In the genomic region with DNA sequence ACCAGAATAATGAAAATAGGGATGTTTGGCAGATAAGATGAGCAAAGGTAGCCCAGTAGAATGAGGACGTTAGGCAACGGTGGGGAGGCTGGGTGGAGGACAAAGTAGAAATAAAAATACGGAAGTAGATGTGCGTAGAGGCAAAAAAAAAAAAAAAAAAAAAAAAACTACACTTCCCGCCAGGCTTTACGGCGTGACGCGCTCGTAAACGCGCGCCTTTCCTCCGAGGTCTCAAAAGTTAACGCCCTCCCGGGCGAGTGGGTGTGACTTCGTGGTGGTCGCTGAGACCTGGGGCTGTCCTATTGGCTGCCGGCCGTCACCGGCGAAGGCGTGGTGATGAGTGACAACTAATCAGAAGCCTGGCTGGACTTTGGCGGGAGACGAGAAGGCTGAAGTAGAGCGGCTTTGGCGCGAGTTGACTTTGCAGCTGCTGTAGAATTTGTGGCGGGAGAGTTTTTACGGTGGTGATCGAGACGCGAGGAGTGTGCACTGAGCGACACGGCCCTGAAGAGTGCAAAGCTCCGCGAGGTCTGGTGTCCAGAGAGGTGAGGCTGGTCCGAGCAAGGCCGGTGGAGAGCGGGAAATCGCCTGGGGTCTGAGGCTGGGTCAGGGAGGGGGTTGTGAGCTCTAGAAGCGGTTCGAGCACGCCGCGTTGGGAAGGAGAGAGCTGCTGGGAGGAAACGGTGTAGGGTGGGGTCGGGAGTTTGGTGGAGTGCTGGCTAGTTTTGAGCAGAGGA, we compare ENCODE assay signal across 8 mouse cellular contexts. TPM values are rescaled to one million over a fixed set of nuclear protein-coding genes. Genes with fewer than 3 reads are reported as not detected.
DNase-seq lines count a peak whose midpoint lies in the region; ATAC-seq and TF ChIP-seq lines count a peak whose summit lies in the region.

A gene (plus strand): TSS at position 365 of the 737 bp plus-strand sequence.

- ATAC-seq in embryonic facial prominence, embryonic 15.5 days (ENCODE audit: insufficient number of reproducible peaks, low FRiP score, low TSS enrichment, low read depth): peak; percentile 97
- ATAC-seq in limb, embryonic 14.5 days (ENCODE audit: low FRiP score, low read depth): peak; percentile 97
- peak; percentile 97 for ATAC-seq in midbrain, postnatal 0 days (ENCODE audit: low FRiP score)

- DNase-seq in 416B (ENCODE audit: low read depth): peak; percentile 99
- DNase-seq in heart, adult 8-10 months (ENCODE audit: low spot score): peak; percentile 96
- DNase-seq in kidney, adult 9 months: peak; percentile 98
- peak; percentile 98 for DNase-seq in limb, embryonic 14.5 days (ENCODE audit: low spot score)
- DNase-seq in midbrain, postnatal 0 days (ENCODE audit: low spot score): peak; percentile 99
- DNase-seq in spleen, postnatal 14 days (ENCODE audit: low spot score in 2 of 2): peak; percentile 91 to 93

- peak; percentile 46 for TF ChIP-seq POLR2A in bone marrow, adult 2 months (IDR thresholded peaks at IDR 0.05; ENCODE audit: borderline replicate concordance, control insufficient read depth, low read depth, low read length)
- no peak for TF ChIP-seq POLR2A in limb, embryonic 14.5 days (IDR thresholded peaks at IDR 0.05; ENCODE audit: borderline replicate concordance, extremely low read depth, insufficient read depth, insufficient read length)

- H3K9me3 ChIP-seq in embryonic facial prominence, embryonic 15.5 days (replicated peaks): no peaks in the 10 kb centered on the region
- H3K9me3 ChIP-seq in limb, embryonic 14.5 days (ENCODE audit: control insufficient read depth, low read length): no peaks in the 10 kb centered on the region
- H3K9me3 ChIP-seq in midbrain, postnatal 0 days (ENCODE audit: low read length): no peaks in the 10 kb centered on the region

- TF ChIP-seq CTCF in bone marrow, adult 2 months (IDR thresholded peaks at IDR 0.05; ENCODE audit: control insufficient read depth, insufficient read depth, low read length): no peak
- TF ChIP-seq CTCF in midbrain, postnatal 0 days (IDR thresholded peaks at IDR 0.05): no peak

- WGBS in bone marrow, adult 2 months: under 1% methylated on average over 49 of the region's 49 CpGs
- WGBS in embryonic facial prominence, embryonic 15.5 days: under 1% methylated on average over 49 of the region's 49 CpGs
- 0% methylated on average over 49 of the region's 49 CpGs for WGBS in limb, embryonic 14.5 days
- under 1% methylated on average over 49 of the region's 49 CpGs for WGBS in midbrain, postnatal 0 days

- peak within 1 kb of the TSS; percentile 61 for H3K4me3 ChIP-seq in bone marrow, adult 2 months (replicated peaks; ENCODE audit: control insufficient read depth, low read depth, low read length)
- H3K4me3 ChIP-seq in embryonic facial prominence, embryonic 15.5 days (replicated peaks): peak within 1 kb of the TSS; percentile 60
- H3K4me3 ChIP-seq in limb, embryonic 14.5 days (replicated peaks; ENCODE audit: low read length): peak within 1 kb of the TSS; percentile 57
- peak within 1 kb of the TSS; percentile 39 for H3K4me3 ChIP-seq in midbrain, postnatal 0 days (ENCODE audit: low read depth, low read length)

- peak within 1 kb of the TSS; percentile 48 for H3K9ac ChIP-seq in embryonic facial prominence, embryonic 15.5 days
- peak within 1 kb of the TSS; percentile 67 for H3K9ac ChIP-seq in limb, embryonic 14.5 days (ENCODE audit: low read depth, low read length, severe bottlenecking)
- no peak within 1 kb of the TSS for H3K9ac ChIP-seq in midbrain, postnatal 0 days (replicated peaks; ENCODE audit: low read length, poor library complexity, severe bottlenecking)

- peak within 1 kb of the TSS; percentile 97 for H3K4me2 ChIP-seq in embryonic facial prominence, embryonic 15.5 days (replicated peaks)
- H3K4me2 ChIP-seq in limb, embryonic 14.5 days (replicated peaks; ENCODE audit: low read depth, low read length, severe bottlenecking): peak within 1 kb of the TSS; percentile 97
- H3K4me2 ChIP-seq in midbrain, postnatal 0 days (ENCODE audit: low read depth, low read length, poor library complexity, severe bottlenecking): peak within 1 kb of the TSS; percentile 90

- peaks cover 2% of the 10 kb centered on the region; the same call in 1 of the 2 replicates for H3K4me1 ChIP-seq in bone marrow, adult 2 months (ENCODE audit: control insufficient read depth, insufficient read depth, low read length)
- peaks cover 27% of the 10 kb centered on the region for H3K4me1 ChIP-seq in embryonic facial prominence, embryonic 15.5 days
- H3K4me1 ChIP-seq in limb, embryonic 14.5 days (ENCODE audit: control insufficient read depth, insufficient read depth, low read length): peaks cover 17% of the 10 kb centered on the region
- H3K4me1 ChIP-seq in midbrain, postnatal 0 days (ENCODE audit: insufficient read depth, low read length): no peaks in the 10 kb centered on the region

- peak within 1 kb of the TSS; percentile 43 for H3K27ac ChIP-seq in bone marrow, adult 2 months (ENCODE audit: control insufficient read depth, insufficient read depth, low read depth, low read length, poor library complexity)
- H3K27ac ChIP-seq in embryonic facial prominence, embryonic 15.5 days (replicated peaks): peak within 1 kb of the TSS; percentile 44
- 0 out of 2 replicates have a peak within 1 kb of the TSS, but pooled peaks have one; percentile 33 for H3K27ac ChIP-seq in limb, embryonic 14.5 days (replicated peaks; ENCODE audit: low read depth, low read length)
- 0 out of 2 replicates have a peak within 1 kb of the TSS, but pooled peaks have one; percentile 38 for H3K27ac ChIP-seq in midbrain, postnatal 0 days (ENCODE audit: low read depth, low read length)

- H3K36me3 ChIP-seq in embryonic facial prominence, embryonic 15.5 days: peaks cover 17% of the 10 kb centered on the region
- peaks cover 34% of the 10 kb centered on the region for H3K36me3 ChIP-seq in limb, embryonic 14.5 days (ENCODE audit: control insufficient read depth, insufficient read depth, low read length)
- H3K36me3 ChIP-seq in midbrain, postnatal 0 days (ENCODE audit: insufficient read depth, low read length): peaks cover 3% of the 10 kb centered on the region; the same call in 1 of the 2 replicates

- H3K27me3 ChIP-seq in embryonic facial prominence, embryonic 15.5 days: no peaks in the 10 kb centered on the region
- H3K27me3 ChIP-seq in limb, embryonic 14.5 days (ENCODE audit: control insufficient read depth, insufficient read depth, low read length): no peaks in the 10 kb centered on the region
- no peaks in the 10 kb centered on the region for H3K27me3 ChIP-seq in midbrain, postnatal 0 days (ENCODE audit: insufficient read depth, low read length)

RNA-seq across cellular contexts. Expression of the gene that starts here (rescaled TPM):
- polyA plus RNA-seq in bone marrow, adult 2 months (2011; ENCODE audit: insufficient read depth, insufficient read length, low replicate concordance, missing spikeins): 50.4 and 53.9 TPM in 2 replicates
- polyA plus RNA-seq in embryonic facial prominence, embryonic 15.5 days (2015; fragmentation: Nextera tagmentation; extraction: Ambion mirVana): 22.6 and 22.7 TPM in 2 replicates
- total RNA-seq in heart, adult 8-10 months (2022): under 1 TPM; 0.16 to 0.49 (median 0.25) TPM
- polyA plus RNA-seq in limb, embryonic 14.5 days (2012; rRNA removed): 13.1 and 15.6 TPM in 2 replicates
- 25.2 and 25.8 TPM in 2 replicates for polyA plus RNA-seq in limb, embryonic 14.5 days (2014; fragmentation: Nextera tagmentation; extraction: Ambion mirVana)
- 0.19 and 0.44 TPM in 2 replicates for total RNA-seq in midbrain, postnatal 0 days (2014; rRNA removed)
- polyA plus RNA-seq in midbrain, postnatal 0 days (2015; fragmentation: Nextera tagmentation; extraction: Ambion mirVana): 0.52 and 0.65 TPM in 2 replicates

Comparison
In these comparisons a context has a peak if more than half of its experiments do, and no peak if none do; other contexts are left out.
1. Peak in every context shown above with its lines: DNase-seq, ATAC-seq, H3K4me3 ChIP-seq and H3K27ac ChIP-seq.
2. Peak in DNase-seq in heart, adult 8-10 months; RNA of the gene not detected or under 1 TPM.
3. Peak in DNase-seq, ATAC-seq, H3K4me3 ChIP-seq, H3K27ac ChIP-seq and H3K4me2 ChIP-seq in midbrain, postnatal 0 days; RNA of the gene not detected or under 1 TPM.